Mouse (Mus musculus) colon, adult 2 months (tissue): ENCODE results near the gene Wipi1. TPM values are rescaled to one million over a fixed set of nuclear protein-coding genes. Genes with fewer than 3 reads are reported as not detected.

Source experiments
- polyA plus RNA-seq: library from polyadenylated mRNA; depleted of rRNA; stranded (reverse); fragments of >200 nt; gene quantifications from 2 replicates; pipeline ENCODE4 v1.2.3, GENCODE M21; 2012; rRNA removed

The Wipi1 gene
- polyA plus RNA-seq = 13.7 and 17.1 TPM in 2 replicates

DNA sequence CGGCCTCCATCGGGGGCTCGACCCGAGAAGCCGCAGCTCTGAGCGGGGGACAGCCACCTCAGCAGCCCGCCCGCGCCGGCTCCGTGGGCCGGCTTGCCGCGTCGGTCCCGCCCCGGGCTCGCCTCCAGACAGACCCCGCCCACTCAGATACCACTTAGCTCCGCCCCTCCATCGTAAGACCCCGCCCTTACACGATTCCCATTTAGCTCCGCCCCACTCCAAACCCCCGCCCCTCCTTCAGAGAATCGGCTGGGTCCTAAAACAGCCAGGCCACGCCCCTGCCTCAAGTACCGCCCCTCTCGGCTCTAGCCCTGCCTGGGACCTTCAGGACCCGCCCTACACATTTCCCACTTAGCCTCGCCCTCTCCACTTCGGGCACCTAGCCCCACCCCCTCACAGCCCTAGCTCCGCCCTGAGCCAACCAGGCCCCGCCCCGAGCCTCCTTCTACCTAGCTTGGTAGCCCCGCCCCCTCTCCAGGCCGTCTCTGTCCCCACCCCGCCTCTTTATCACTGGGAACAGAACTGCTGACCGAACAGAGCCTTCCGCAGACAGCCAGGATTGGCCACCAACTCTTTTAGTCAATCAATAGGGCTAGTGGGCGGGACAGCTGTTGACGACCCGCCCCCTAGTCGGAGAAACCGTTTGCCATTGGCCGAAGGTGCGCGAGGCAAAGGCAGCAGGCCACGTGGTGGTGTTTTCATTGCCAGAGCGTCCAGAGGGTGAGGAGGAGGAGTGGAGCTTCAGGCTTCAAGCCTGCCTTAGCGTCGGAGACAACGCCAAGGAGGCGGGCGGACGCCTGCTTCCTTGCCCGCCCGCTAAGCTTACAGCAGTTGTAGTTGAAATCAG lies at the start of gene Wipi1:
Wipi1 (minus strand) TSS at position 665 of the 847 bp plus-strand sequence.

GRCm38 (mm10) chr11:109649206-109649605 lies 37.4 kb upstream of the Wipi1 start, which contains the start of gene Prkar1a:
Gene Prkar1a, plus strand, starts transcription at chr11:109649405.

Other genes with a start within 250 kb of the Wipi1 start
- gene Gna13, start 249.1 kb downstream of the Wipi1 start, polyA plus RNA-seq = 56.4 and 56.5 TPM in 2 replicates
- gene 9930022D16Rik, start 198.1 kb downstream of the Wipi1 start, polyA plus RNA-seq = not detected in 2 replicates
- gene Amz2, start 186.0 kb downstream of the Wipi1 start, polyA plus RNA-seq = 17.2 and 18.5 TPM in 2 replicates
- 3.2 and 3.9 TPM in 2 replicates for gene Arsg, start 138.6 kb downstream of the Wipi1 start, polyA plus RNA-seq
- 1.0 and 1.3 TPM in 2 replicates for gene Slc16a6, start 138.4 kb downstream of the Wipi1 start, polyA plus RNA-seq
- 62.4 and 63.7 TPM in 2 replicates for gene Prkar1a, start 37.4 kb upstream of the Wipi1 start, polyA plus RNA-seq
- 6.0 and 7.4 TPM in 2 replicates for gene Fam20a, start 110.3 kb upstream of the Wipi1 start, polyA plus RNA-seq
- gene 1700012B07Rik, start 216.1 kb upstream of the Wipi1 start, polyA plus RNA-seq = not detected in 2 replicates